Mouse (Mus musculus): ENCODE results near the gene Sfmbt1. TPM values are rescaled to one million over a fixed set of nuclear protein-coding genes. Genes with fewer than 3 reads are reported as not detected.

Gene Sfmbt1
- polyA plus RNA-seq, 1 experiment from 2014 or later, result 21.9 TPM

GRCm38 (mm10) chr14:30721850-30722249, 7.2 kb downstream of the Sfmbt1 start:
- no peak overlapping the region for H3K27ac ChIP-seq
- no peak for ATAC-seq (replicated peaks)
- H3K9me3 ChIP-seq, result no peaks in the 10 kb centered on the region
- H3K27me3 ChIP-seq (replicated peaks), result no peaks in the 10 kb centered on the region
- H3K36me3 ChIP-seq (replicated peaks), result no peaks in the 10 kb centered on the region
- no peak overlapping the region for H3K9ac ChIP-seq
- WGBS, result 81% methylated on average over 1 of the region's 1 CpGs
- no peak overlapping the region for H3K4me2 ChIP-seq
- H3K4me1 ChIP-seq, result peaks cover 10% of the 10 kb centered on the region
- no peak overlapping the region for H3K4me3 ChIP-seq

- Histone ChIP-seq H3K9me3 (no peaks in the 10 kb centered on the region), H3K4me1 (peaks cover 6% of the 10 kb centered on the region), H3K27me3 (replicated peaks) (no peaks in the 10 kb centered on the region), H3K27ac (no peak overlapping the region), H3K4me3 (no peak overlapping the region), H3K4me2 (no peak overlapping the region), H3K36me3 (replicated peaks) (no peaks in the 10 kb centered on the region), H3K9ac (no peak overlapping the region)
- 88% methylated on average over 5 of the region's 5 CpGs for WGBS
- ATAC-seq (replicated peaks), result no peak
Measured at GRCm38 (mm10) chr14:30722406-30722805, 7.8 kb downstream of the Sfmbt1 start.

- no peaks in the 10 kb centered on the region for H3K36me3 ChIP-seq (replicated peaks)
- H3K4me2 ChIP-seq, result no peak overlapping the region
- no peaks in the 10 kb centered on the region for H3K9me3 ChIP-seq
- H3K9ac ChIP-seq, result no peak overlapping the region
- no peak overlapping the region for H3K27ac ChIP-seq
- ATAC-seq (replicated peaks), result no peak
- H3K27me3 ChIP-seq (replicated peaks), result no peaks in the 10 kb centered on the region
- whole genome bisulfite sequencing, result 83% methylated on average over 3 of the region's 3 CpGs
- H3K4me3 ChIP-seq, result no peak overlapping the region
- H3K4me1 ChIP-seq, result 0 out of 2 replicates have a peak, but pooled peaks cover 2% of the 10 kb centered on the region
Measured at GRCm38 (mm10) chr14:30731896-30732295, 17.2 kb downstream of the Sfmbt1 start.

GRCm38 (mm10) chr14:30734665-30735064, 20.0 kb downstream of the Sfmbt1 start:
- Histone ChIP-seq H3K4me3 (no peak overlapping the region), H3K9ac (no peak overlapping the region), H3K27me3 (replicated peaks) (no peaks in the 10 kb centered on the region), H3K4me2 (no peak overlapping the region), H3K4me1 (0 out of 2 replicates have a peak, but pooled peaks cover 2% of the 10 kb centered on the region), H3K27ac (no peak overlapping the region), H3K36me3 (replicated peaks) (no peaks in the 10 kb centered on the region), H3K9me3 (no peaks in the 10 kb centered on the region)
- WGBS, result 93% methylated on average over 5 of the region's 5 CpGs
- ATAC-seq (replicated peaks), result no peak

GRCm38 (mm10) chr14:30735810-30736209, 21.2 kb downstream of the Sfmbt1 start:
- no peaks in the 10 kb centered on the region for H3K36me3 ChIP-seq (replicated peaks)
- no peaks in the 10 kb centered on the region for H3K27me3 ChIP-seq (replicated peaks)
- WGBS, result 82% methylated on average over 3 of the region's 3 CpGs
- ATAC-seq (replicated peaks), result no peak
- no peaks in the 10 kb centered on the region for H3K9me3 ChIP-seq
- no peak overlapping the region for H3K4me3 ChIP-seq
- no peak overlapping the region for H3K4me2 ChIP-seq
- no peak overlapping the region for H3K27ac ChIP-seq
- H3K4me1 ChIP-seq, result 0 out of 2 replicates have a peak, but pooled peaks cover 2% of the 10 kb centered on the region
- H3K9ac ChIP-seq, result no peak overlapping the region

GRCm38 (mm10) chr14:30736413-30736812, 21.8 kb downstream of the Sfmbt1 start:
- Histone ChIP-seq H3K9ac (no peak overlapping the region), H3K9me3 (no peaks in the 10 kb centered on the region), H3K4me2 (no peak overlapping the region), H3K4me3 (no peak overlapping the region), H3K27me3 (replicated peaks) (no peaks in the 10 kb centered on the region), H3K27ac (no peak overlapping the region), H3K36me3 (replicated peaks) (no peaks in the 10 kb centered on the region), H3K4me1 (no peaks in the 10 kb centered on the region)
- WGBS, result 98% methylated on average over 1 of the region's 1 CpGs
- ATAC-seq (replicated peaks), result no peak

- WGBS, result 88% methylated on average over 3 of the region's 3 CpGs
Measured at GRCm38 (mm10) chr14:30743891-30744290, 29.2 kb downstream of the Sfmbt1 start.

GRCm38 (mm10) chr14:30746160-30746559, 31.5 kb downstream of the Sfmbt1 start:
- no peaks in the 10 kb centered on the region for H3K4me1 ChIP-seq
- H3K36me3 ChIP-seq (replicated peaks), result no peaks in the 10 kb centered on the region
- ATAC-seq (replicated peaks), result no peak
- H3K27me3 ChIP-seq (replicated peaks), result no peaks in the 10 kb centered on the region
- H3K9me3 ChIP-seq, result no peaks in the 10 kb centered on the region
- H3K27ac ChIP-seq, result no peak overlapping the region
- no peak overlapping the region for H3K4me3 ChIP-seq
- H3K9ac ChIP-seq, result no peak overlapping the region
- no peak overlapping the region for H3K4me2 ChIP-seq
- 95% methylated on average over 1 of the region's 1 CpGs for WGBS

More at GRCm38 (mm10) chr14:30743891-30744290, 29.2 kb downstream of the Sfmbt1 start:
- Histone ChIP-seq H3K9ac (no peak overlapping the region), H3K4me1 (no peaks in the 10 kb centered on the region), H3K4me2 (no peak overlapping the region), H3K36me3 (replicated peaks) (no peaks in the 10 kb centered on the region), H3K4me3 (no peak overlapping the region), H3K27ac (no peak overlapping the region), H3K9me3 (no peaks in the 10 kb centered on the region), H3K27me3 (replicated peaks) (no peaks in the 10 kb centered on the region)
- no peak for ATAC-seq (replicated peaks)

- no peak for ATAC-seq (replicated peaks)
- WGBS, result 94% methylated on average over 3 of the region's 3 CpGs
- Histone ChIP-seq H3K4me1 (no peaks in the 10 kb centered on the region), H3K9ac (no peak overlapping the region), H3K36me3 (replicated peaks) (no peaks in the 10 kb centered on the region), H3K4me2 (no peak overlapping the region), H3K27me3 (replicated peaks) (no peaks in the 10 kb centered on the region), H3K27ac (no peak overlapping the region), H3K9me3 (no peaks in the 10 kb centered on the region), H3K4me3 (no peak overlapping the region)
Measured at GRCm38 (mm10) chr14:30757239-30757638, 42.6 kb downstream of the Sfmbt1 start.

- no peaks in the 10 kb centered on the region for H3K9me3 ChIP-seq
- H3K36me3 ChIP-seq (replicated peaks), result no peaks in the 10 kb centered on the region
- H3K9ac ChIP-seq, result no peak overlapping the region
- no peak overlapping the region for H3K4me2 ChIP-seq
- no peaks in the 10 kb centered on the region for H3K4me1 ChIP-seq
- H3K4me3 ChIP-seq, result no peak overlapping the region
- H3K27ac ChIP-seq, result no peak overlapping the region
- 100% methylated on average over 1 of the region's 1 CpGs for WGBS
- H3K27me3 ChIP-seq (replicated peaks), result no peaks in the 10 kb centered on the region
- ATAC-seq (replicated peaks), result no peak
Measured at GRCm38 (mm10) chr14:30761211-30761610, 46.6 kb downstream of the Sfmbt1 start.

- Histone ChIP-seq H3K4me1 (no peaks in the 10 kb centered on the region), H3K9me3 (no peaks in the 10 kb centered on the region), H3K27ac (no peak overlapping the region), H3K9ac (no peak overlapping the region), H3K4me3 (no peak overlapping the region), H3K36me3 (replicated peaks) (no peaks in the 10 kb centered on the region), H3K4me2 (no peak overlapping the region), H3K27me3 (replicated peaks) (no peaks in the 10 kb centered on the region)
- no peak for ATAC-seq (replicated peaks)
- WGBS, result 96% methylated on average over 7 of the region's 7 CpGs
Measured at GRCm38 (mm10) chr14:30762131-30762903, 47.7 kb downstream of the Sfmbt1 start.

GRCm38 (mm10) chr14:30762904-30763568, 48.4 kb downstream of the Sfmbt1 start:
- H3K9ac ChIP-seq, result no peak overlapping the region
- H3K4me2 ChIP-seq, result no peak overlapping the region
- WGBS, result 86% methylated on average over 5 of the region's 5 CpGs
- H3K36me3 ChIP-seq (replicated peaks), result no peaks in the 10 kb centered on the region
- H3K4me3 ChIP-seq, result no peak overlapping the region
- no peaks in the 10 kb centered on the region for H3K27me3 ChIP-seq (replicated peaks)
- no peak for ATAC-seq (replicated peaks)
- no peak overlapping the region for H3K27ac ChIP-seq
- no peaks in the 10 kb centered on the region for H3K9me3 ChIP-seq
- no peaks in the 10 kb centered on the region for H3K4me1 ChIP-seq

GRCm38 (mm10) chr14:30784614-30785013, 70.0 kb downstream of the Sfmbt1 start:
- H3K9me3 ChIP-seq, result no peaks in the 10 kb centered on the region
- no peak for ATAC-seq (replicated peaks)
- H3K27me3 ChIP-seq (replicated peaks), result no peaks in the 10 kb centered on the region
- no peak overlapping the region for H3K27ac ChIP-seq
- no peaks in the 10 kb centered on the region for H3K4me1 ChIP-seq
- H3K36me3 ChIP-seq (replicated peaks), result peaks cover 19% of the 10 kb centered on the region; the same call in 1 of the 2 replicates
- 95% methylated on average over 6 of the region's 6 CpGs for WGBS
- no peak overlapping the region for H3K4me2 ChIP-seq
- no peak overlapping the region for H3K4me3 ChIP-seq
- H3K9ac ChIP-seq, result no peak overlapping the region

Data from midbrain, embryonic 15.5 days (tissue).